Mouse (Mus musculus): ENCODE measurements around the gene Zfand4. TPM values are rescaled to one million over a fixed set of nuclear protein-coding genes. Genes with fewer than 3 reads are reported as not detected.

The Zfand4 gene
- polyA plus RNA-seq, 1 experiment from 2014 or later = 9.4 TPM

DNA sequence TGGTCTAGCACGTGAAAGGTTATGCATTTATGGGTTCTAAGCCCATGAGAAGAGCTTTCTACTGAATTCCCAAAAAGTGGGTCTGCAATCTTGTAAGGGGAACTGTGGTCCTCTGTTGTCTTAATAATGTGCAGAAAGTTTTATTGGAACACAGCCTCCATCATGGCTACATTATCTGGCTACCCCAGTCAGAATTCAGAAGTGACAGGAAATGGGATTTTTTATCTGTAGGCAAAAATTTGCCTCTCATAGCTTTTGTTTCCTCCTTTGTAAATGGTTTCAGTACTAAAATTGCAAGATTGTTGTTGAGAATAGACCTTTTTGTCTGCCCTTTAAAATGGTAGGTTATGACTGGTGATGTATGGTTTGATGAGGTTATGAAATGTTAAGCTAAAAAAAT, 1.2 kb upstream of the Zfand4 start:
- no peaks in the 10 kb centered on the region for H3K9me3 ChIP-seq (ENCODE audit: control insufficient read depth, low read length)
- H3K9ac ChIP-seq (ENCODE audit: low read depth, low read length) = no peak overlapping the region
- DNase-seq (ENCODE audit: low spot score) (no peak), ATAC-seq (ENCODE audit: low FRiP score) (no peak)
- no peak overlapping the region for H3K4me2 ChIP-seq (replicated peaks; ENCODE audit: low read depth, low read length)
- H3K27ac ChIP-seq (ENCODE audit: low read depth, low read length) = no peak overlapping the region
- no peaks in the 10 kb centered on the region for H3K4me1 ChIP-seq (replicated peaks; ENCODE audit: control insufficient read depth, insufficient read depth, low read length)
- H3K27me3 ChIP-seq (ENCODE audit: control insufficient read depth, insufficient read depth, low read length) = no peaks in the 10 kb centered on the region
- H3K36me3 ChIP-seq (ENCODE audit: control insufficient read depth, insufficient read depth, low read length) = no peaks in the 10 kb centered on the region
- WGBS = 100% methylated on average over 1 of the region's 1 CpGs
- H3K4me3 ChIP-seq (ENCODE audit: low read depth, low read length) = no peak overlapping the region

DNA sequence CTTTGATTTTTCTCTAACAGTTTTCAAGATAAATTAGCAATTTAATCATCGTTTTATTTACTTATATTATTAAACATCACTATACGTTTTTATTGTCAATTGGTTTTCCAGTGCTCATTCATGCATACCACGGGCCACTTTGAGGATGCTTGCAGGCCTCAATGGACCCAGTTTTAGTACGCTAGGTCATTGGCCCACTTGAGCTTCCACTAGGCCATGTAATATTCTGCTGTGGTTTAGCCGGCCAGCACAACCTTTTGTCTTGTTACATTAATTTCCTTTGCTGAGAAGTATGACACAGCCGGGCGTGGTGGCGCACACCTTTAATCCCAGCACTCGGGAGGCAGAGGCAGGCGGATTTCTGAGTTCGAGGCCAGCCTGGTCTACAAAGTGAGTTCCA, 814 bp downstream of the Zfand4 start:
- Histone ChIP-seq H3K4me1 (replicated peaks; ENCODE audit: control insufficient read depth, insufficient read depth, low read length) (no peaks in the 10 kb centered on the region), H3K27ac (ENCODE audit: low read depth, low read length) (no peak overlapping the region; the same call in 1 of the 2 replicates), H3K9ac (ENCODE audit: low read depth, low read length) (no peak overlapping the region; the same call in 1 of the 2 replicates), H3K4me3 (ENCODE audit: low read depth, low read length) (peak overlapping the region; percentile 59), H3K36me3 (ENCODE audit: control insufficient read depth, insufficient read depth, low read length) (no peaks in the 10 kb centered on the region), H3K4me2 (replicated peaks; ENCODE audit: low read depth, low read length) (peak overlapping the region; percentile 66), H3K9me3 (ENCODE audit: control insufficient read depth, low read length) (no peaks in the 10 kb centered on the region), H3K27me3 (ENCODE audit: control insufficient read depth, insufficient read depth, low read length) (no peaks in the 10 kb centered on the region)
- 85% methylated on average over 11 of the region's 11 CpGs for WGBS
- DNase-seq (ENCODE audit: low spot score) = peak; percentile 23
- ATAC-seq (ENCODE audit: low FRiP score) = no peak

DNA sequence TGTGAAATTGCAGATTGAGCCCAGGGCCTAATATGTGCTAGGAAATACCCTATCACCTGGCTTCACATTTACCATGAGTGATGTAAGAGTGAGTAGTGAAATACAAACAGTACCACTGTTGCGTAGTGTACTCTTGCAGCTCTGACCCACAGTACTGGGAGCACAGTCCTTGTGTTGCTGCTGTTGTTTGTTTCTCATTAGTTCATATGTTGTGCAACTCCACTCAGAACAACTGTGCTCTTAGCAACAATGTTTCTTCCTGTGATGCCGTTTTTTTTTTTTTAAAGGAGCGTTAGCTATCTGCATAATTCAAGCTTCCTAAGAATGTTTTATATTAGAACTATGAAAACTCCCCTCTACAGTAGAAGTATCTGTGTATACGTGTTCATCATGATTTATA, 1.6 kb downstream of the Zfand4 start:
- ATAC-seq (ENCODE audit: low FRiP score) (no peak), DNase-seq (ENCODE audit: low spot score) (no peak)
- H3K4me2 ChIP-seq (replicated peaks; ENCODE audit: low read depth, low read length) = no peak overlapping the region
- no peaks in the 10 kb centered on the region for H3K27me3 ChIP-seq (ENCODE audit: control insufficient read depth, insufficient read depth, low read length)
- H3K9ac ChIP-seq (ENCODE audit: low read depth, low read length) = no peak overlapping the region
- 76% methylated on average over 4 of the region's 4 CpGs for WGBS
- no peaks in the 10 kb centered on the region for H3K4me1 ChIP-seq (replicated peaks; ENCODE audit: control insufficient read depth, insufficient read depth, low read length)
- no peak overlapping the region for H3K27ac ChIP-seq (ENCODE audit: low read depth, low read length)
- H3K9me3 ChIP-seq (ENCODE audit: control insufficient read depth, low read length) = no peaks in the 10 kb centered on the region
- H3K36me3 ChIP-seq (ENCODE audit: control insufficient read depth, insufficient read depth, low read length) = no peaks in the 10 kb centered on the region
- no peak overlapping the region for H3K4me3 ChIP-seq (ENCODE audit: low read depth, low read length)

DNA sequence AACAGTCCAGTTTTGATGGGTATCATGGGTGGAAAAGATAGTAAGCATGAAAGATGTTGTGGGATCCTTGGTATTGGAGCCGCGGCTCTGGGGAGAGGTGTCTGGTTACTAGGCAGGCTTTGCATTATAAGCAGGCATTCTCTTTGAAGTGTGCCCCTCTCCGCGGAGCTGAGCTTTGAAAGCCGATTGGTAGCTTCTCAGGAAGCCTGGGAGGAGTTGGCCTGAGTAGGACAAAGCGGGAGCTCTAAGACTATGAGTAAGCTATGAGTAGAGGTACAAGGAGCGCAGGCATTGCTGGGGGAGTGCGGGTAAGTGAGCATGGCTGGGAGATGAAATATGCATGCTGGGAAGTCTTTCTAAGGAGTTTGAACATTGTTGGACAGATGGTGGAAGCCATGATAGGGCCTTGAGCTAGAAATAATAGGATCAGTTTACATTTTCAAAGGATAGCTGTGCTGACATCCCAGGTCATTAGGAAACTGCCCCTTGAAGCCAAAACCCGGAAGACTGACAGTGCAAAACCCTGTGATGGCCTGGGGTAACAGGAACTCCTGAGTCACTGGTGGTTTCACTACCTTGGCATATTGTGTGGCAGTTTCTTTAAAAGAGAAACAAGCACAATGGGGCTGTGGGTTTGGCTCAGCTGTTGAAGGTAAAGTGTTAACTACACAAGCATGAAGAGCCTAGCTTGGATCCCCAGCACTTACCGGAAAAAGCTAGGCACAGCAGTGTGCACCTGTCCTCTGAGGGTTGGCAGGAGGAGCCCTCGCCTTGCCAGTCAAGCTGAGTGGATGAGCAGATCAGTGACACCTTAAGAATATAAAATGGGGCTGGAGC, 2.5 kb downstream of the Zfand4 start:
- Histone ChIP-seq H3K27ac (ENCODE audit: low read depth, low read length) (peak overlapping the region; percentile 3; the same call in 1 of the 2 replicates), H3K36me3 (ENCODE audit: control insufficient read depth, insufficient read depth, low read length) (no peaks in the 10 kb centered on the region), H3K9ac (ENCODE audit: low read depth, low read length) (no peak overlapping the region), H3K4me2 (replicated peaks; ENCODE audit: low read depth, low read length) (peak overlapping the region; percentile 25), H3K9me3 (ENCODE audit: control insufficient read depth, low read length) (no peaks in the 10 kb centered on the region), H3K4me3 (ENCODE audit: low read depth, low read length) (0 out of 2 replicates have a peak overlapping the region, but pooled peaks have one; percentile 8), H3K4me1 (replicated peaks; ENCODE audit: control insufficient read depth, insufficient read depth, low read length) (no peaks in the 10 kb centered on the region), H3K27me3 (ENCODE audit: control insufficient read depth, insufficient read depth, low read length) (no peaks in the 10 kb centered on the region)
- DNase-seq (ENCODE audit: low spot score) (peak; percentile 74), ATAC-seq (ENCODE audit: low FRiP score) (peak; percentile 55)
- 17% methylated on average over 11 of the region's 11 CpGs for WGBS

DNA sequence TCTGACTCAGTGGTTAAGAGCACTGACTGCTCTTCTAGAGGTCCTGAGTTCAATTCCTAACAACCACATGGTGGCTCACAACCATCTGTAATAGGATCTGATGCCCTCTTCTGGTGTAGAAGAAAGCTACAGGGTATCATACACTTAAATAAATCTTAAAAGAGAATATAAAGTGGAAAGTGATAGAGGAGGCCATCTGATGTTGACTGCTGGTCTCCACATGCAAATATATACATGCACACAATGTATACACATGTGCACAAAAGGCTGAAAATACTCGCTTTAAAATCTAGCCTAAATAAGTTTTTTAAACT, 3.0 kb downstream of the Zfand4 start:
- DNase-seq (ENCODE audit: low spot score) (no peak), ATAC-seq (ENCODE audit: low FRiP score) (no peak)
- no peaks in the 10 kb centered on the region for H3K36me3 ChIP-seq (ENCODE audit: control insufficient read depth, insufficient read depth, low read length)
- no peak overlapping the region for H3K9ac ChIP-seq (ENCODE audit: low read depth, low read length)
- no peaks in the 10 kb centered on the region for H3K4me1 ChIP-seq (replicated peaks; ENCODE audit: control insufficient read depth, insufficient read depth, low read length)
- 90% methylated on average over 1 of the region's 1 CpGs for WGBS
- H3K4me3 ChIP-seq (ENCODE audit: low read depth, low read length) = no peak overlapping the region
- no peak overlapping the region for H3K27ac ChIP-seq (ENCODE audit: low read depth, low read length)
- no peak overlapping the region for H3K4me2 ChIP-seq (replicated peaks; ENCODE audit: low read depth, low read length)
- H3K27me3 ChIP-seq (ENCODE audit: control insufficient read depth, insufficient read depth, low read length) = no peaks in the 10 kb centered on the region
- no peaks in the 10 kb centered on the region for H3K9me3 ChIP-seq (ENCODE audit: control insufficient read depth, low read length)

DNA sequence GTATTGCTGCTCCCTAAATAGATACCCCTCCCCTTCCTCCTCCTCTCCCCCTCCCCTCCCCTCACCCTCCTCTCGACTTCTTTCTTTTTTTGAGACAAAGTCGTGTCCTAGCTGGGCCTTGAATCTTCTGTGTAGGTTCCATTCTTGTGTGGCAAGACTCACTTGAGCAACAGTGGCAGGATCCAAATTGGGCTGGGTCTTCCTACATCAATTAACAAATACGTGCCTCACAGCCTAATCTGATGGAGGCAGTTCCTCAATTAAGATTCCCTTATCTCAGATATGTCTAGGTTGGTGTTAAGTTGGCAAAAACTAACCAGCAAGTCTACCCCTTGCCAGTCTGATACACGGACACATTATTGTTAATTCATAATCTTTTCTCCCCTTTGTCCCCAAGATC, 11.7 kb downstream of the Zfand4 start:
- Histone ChIP-seq H3K27ac (ENCODE audit: low read depth, low read length) (no peak overlapping the region), H3K4me2 (replicated peaks; ENCODE audit: low read depth, low read length) (no peak overlapping the region), H3K36me3 (ENCODE audit: control insufficient read depth, insufficient read depth, low read length) (no peaks in the 10 kb centered on the region), H3K4me1 (replicated peaks; ENCODE audit: control insufficient read depth, insufficient read depth, low read length) (no peaks in the 10 kb centered on the region), H3K4me3 (ENCODE audit: low read depth, low read length) (no peak overlapping the region), H3K9ac (ENCODE audit: low read depth, low read length) (no peak overlapping the region), H3K9me3 (ENCODE audit: control insufficient read depth, low read length) (no peaks in the 10 kb centered on the region), H3K27me3 (ENCODE audit: control insufficient read depth, insufficient read depth, low read length) (no peaks in the 10 kb centered on the region)
- DNase-seq (ENCODE audit: low spot score) = no peak
- WGBS = 79% methylated on average over 4 of the region's 4 CpGs
- ATAC-seq (ENCODE audit: low FRiP score) = no peak

DNA sequence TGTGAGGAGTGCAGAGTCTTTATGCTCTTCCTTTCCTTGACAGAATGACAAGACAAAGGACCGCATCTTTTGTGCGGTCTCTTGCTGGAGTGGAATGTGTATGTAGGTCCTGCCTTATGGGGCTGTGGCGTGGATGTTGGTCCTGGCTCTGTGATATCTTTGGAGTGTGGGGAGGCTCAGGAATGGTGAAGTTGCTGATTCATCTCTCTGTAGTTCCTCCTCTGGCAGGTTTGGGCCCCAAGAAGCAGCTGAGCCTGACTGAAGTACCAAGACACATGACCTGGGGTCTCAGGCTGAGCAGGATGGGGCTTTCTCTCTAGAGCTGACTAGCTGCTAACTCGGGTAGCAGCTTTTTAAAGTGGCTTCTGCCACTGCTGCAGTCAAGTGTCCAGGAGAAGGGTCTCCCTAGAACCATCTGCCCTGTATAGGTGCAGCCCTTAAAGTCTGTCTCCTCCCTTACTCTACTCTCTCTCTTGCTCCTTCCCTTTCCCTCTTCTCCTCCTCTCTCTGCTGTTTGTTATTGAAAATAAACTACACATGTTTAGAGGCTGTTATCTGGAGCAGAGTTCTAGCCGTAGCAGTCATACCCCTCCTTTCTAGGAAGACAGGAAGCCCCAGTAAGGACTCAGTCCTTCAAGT, 14.8 kb downstream of the Zfand4 start:
- no peak for ATAC-seq (ENCODE audit: low FRiP score)
- WGBS = 76% methylated on average over 5 of the region's 5 CpGs
- no peaks in the 10 kb centered on the region for H3K36me3 ChIP-seq (ENCODE audit: control insufficient read depth, insufficient read depth, low read length)

DNA sequence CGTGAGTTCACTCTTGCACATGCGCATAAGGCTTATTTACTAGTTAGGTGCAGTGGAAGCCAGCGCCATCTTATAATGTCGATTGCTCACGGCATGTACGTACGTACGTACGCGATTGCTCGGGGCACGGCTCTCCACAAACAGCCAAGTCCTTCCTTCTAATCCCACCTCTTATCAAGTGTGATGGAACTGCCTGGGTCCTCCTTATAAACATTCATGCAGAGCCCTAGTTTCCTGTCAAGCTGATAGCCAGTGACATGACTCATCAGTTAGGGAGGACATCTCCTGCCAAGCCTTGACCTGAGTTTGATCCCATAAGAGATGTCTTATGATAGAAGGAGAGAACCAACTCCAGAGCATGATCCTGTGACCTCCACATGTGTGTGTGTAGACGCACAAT, 17.0 kb downstream of the Zfand4 start:
- Histone ChIP-seq H3K36me3 (ENCODE audit: control insufficient read depth, insufficient read depth, low read length) (no peaks in the 10 kb centered on the region), H3K9me3 (ENCODE audit: control insufficient read depth, low read length) (no peaks in the 10 kb centered on the region), H3K27me3 (ENCODE audit: control insufficient read depth, insufficient read depth, low read length) (no peaks in the 10 kb centered on the region), H3K4me2 (replicated peaks; ENCODE audit: low read depth, low read length) (no peak overlapping the region), H3K4me1 (replicated peaks; ENCODE audit: control insufficient read depth, insufficient read depth, low read length) (no peaks in the 10 kb centered on the region), H3K27ac (ENCODE audit: low read depth, low read length) (no peak overlapping the region), H3K9ac (ENCODE audit: low read depth, low read length) (no peak overlapping the region), H3K4me3 (ENCODE audit: low read depth, low read length) (no peak overlapping the region)
- 95% methylated on average over 13 of the region's 13 CpGs for WGBS
- ATAC-seq (ENCODE audit: low FRiP score) (no peak), DNase-seq (ENCODE audit: low spot score) (no peak)

More for the DNA sequence above, 14.8 kb downstream of the Zfand4 start:
- Histone ChIP-seq H3K4me2 (replicated peaks; ENCODE audit: low read depth, low read length) (no peak overlapping the region), H3K27ac (ENCODE audit: low read depth, low read length) (no peak overlapping the region), H3K9me3 (ENCODE audit: control insufficient read depth, low read length) (no peaks in the 10 kb centered on the region), H3K27me3 (ENCODE audit: control insufficient read depth, insufficient read depth, low read length) (no peaks in the 10 kb centered on the region), H3K9ac (ENCODE audit: low read depth, low read length) (no peak overlapping the region), H3K4me3 (ENCODE audit: low read depth, low read length) (no peak overlapping the region), H3K4me1 (replicated peaks; ENCODE audit: control insufficient read depth, insufficient read depth, low read length) (no peaks in the 10 kb centered on the region)
- no peak for DNase-seq (ENCODE audit: low spot score)

DNA sequence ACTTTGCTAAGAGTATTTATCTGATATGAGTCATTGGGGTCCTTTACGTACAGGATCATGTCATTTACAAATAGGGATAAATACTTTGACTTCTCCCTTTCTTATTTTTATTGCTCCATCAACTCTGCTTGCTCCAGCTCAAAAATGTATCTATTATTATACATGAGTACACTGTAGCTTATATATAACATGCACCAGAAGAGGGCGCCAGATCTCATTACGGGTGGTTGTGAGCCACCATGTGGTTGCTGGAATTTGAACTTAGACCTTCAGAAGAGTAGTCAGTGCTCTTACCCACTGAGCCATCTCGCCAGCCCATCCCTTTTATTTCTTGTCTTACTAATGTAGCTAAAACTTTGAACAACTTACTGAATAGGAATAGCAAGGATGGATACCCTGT, 18.5 kb downstream of the Zfand4 start:
- WGBS = 53% methylated on average over 4 of the region's 4 CpGs

More for the DNA sequence above, 18.5 kb downstream of the Zfand4 start:
- Histone ChIP-seq H3K9me3 (ENCODE audit: control insufficient read depth, low read length) (no peaks in the 10 kb centered on the region), H3K36me3 (ENCODE audit: control insufficient read depth, insufficient read depth, low read length) (no peaks in the 10 kb centered on the region), H3K27ac (ENCODE audit: low read depth, low read length) (no peak overlapping the region), H3K4me3 (ENCODE audit: low read depth, low read length) (no peak overlapping the region), H3K27me3 (ENCODE audit: control insufficient read depth, insufficient read depth, low read length) (no peaks in the 10 kb centered on the region), H3K4me1 (replicated peaks; ENCODE audit: control insufficient read depth, insufficient read depth, low read length) (no peaks in the 10 kb centered on the region), H3K4me2 (replicated peaks; ENCODE audit: low read depth, low read length) (no peak overlapping the region), H3K9ac (ENCODE audit: low read depth, low read length) (no peak overlapping the region)
- peak; percentile 25 for DNase-seq (ENCODE audit: low spot score)
- ATAC-seq (ENCODE audit: low FRiP score) = no peak

Measured in hindbrain, embryonic 11.5 days (tissue).